Mouse (Mus musculus) neural tube, embryonic 10.5 days (tissue): Measurements from ENCODE around the gene Grin3b.
"Not testable (repeated sequence)": the region's sequence is repeated elsewhere in the genome, so short reads cannot be mapped to it uniquely, and the experiment has no call there.

ENCODE experiments used
- DNase-seq: peaks from one replicate; pipeline ENCODE4 v3.0.0-alpha.2; 2017; ENCODE audit warnings: low spot score; ENCODE audit errors: extremely low spot score

Grin3b gene

GRCm38 (mm10) chr10:79936284-79936910 is 34.1 kb upstream of the Grin3b start:
- no peak for DNase-seq

GRCm38 (mm10) chr10:79936911-79937441 is 33.5 kb upstream of the Grin3b start:
- DNase-seq = no peak

- DNase-seq = no peak
Measured at GRCm38 (mm10) chr10:79937775-79938526, 32.6 kb upstream of the Grin3b start.

- no peak for DNase-seq
Measured at GRCm38 (mm10) chr10:79940749-79941148, 29.8 kb upstream of the Grin3b start.

- no peak for DNase-seq
Measured at GRCm38 (mm10) chr10:79942988-79943387, 27.5 kb upstream of the Grin3b start.

- DNase-seq = no peak
Measured at GRCm38 (mm10) chr10:79943471-79943901, 27.0 kb upstream of the Grin3b start.

GRCm38 (mm10) chr10:79945507-79946234 is 24.8 kb upstream of the Grin3b start:
- peak; percentile 60 for DNase-seq

- no peak for DNase-seq
Measured at GRCm38 (mm10) chr10:79946752-79947322, 23.7 kb upstream of the Grin3b start.

- DNase-seq = no peak
Measured at GRCm38 (mm10) chr10:79947502-79947901, 23.0 kb upstream of the Grin3b start.

- DNase-seq = no peak
Measured at GRCm38 (mm10) chr10:79949873-79950272, 20.6 kb upstream of the Grin3b start.

- no peak for DNase-seq
Measured at GRCm38 (mm10) chr10:79950661-79951060, 19.9 kb upstream of the Grin3b start.

- no peak for DNase-seq
Measured at GRCm38 (mm10) chr10:79953946-79954345, 16.6 kb upstream of the Grin3b start.

- DNase-seq = no peak
Measured at GRCm38 (mm10) chr10:79955691-79956090, 14.8 kb upstream of the Grin3b start.

GRCm38 (mm10) chr10:79956643-79957154 is 13.8 kb upstream of the Grin3b start:
- DNase-seq = no peak

- DNase-seq = peak; percentile 85
Measured at GRCm38 (mm10) chr10:79958140-79958816, 12.2 kb upstream of the Grin3b start.

GRCm38 (mm10) chr10:79959412-79959811 is 11.1 kb upstream of the Grin3b start:
- not testable (repeated sequence) for DNase-seq

GRCm38 (mm10) chr10:79959847-79960601 is 10.5 kb upstream of the Grin3b start, which contains the start of gene Wdr18:
Wdr18 (plus strand) TSS chr10:79960152.
- DNase-seq = peak; percentile 100

- DNase-seq = no peak
Measured at GRCm38 (mm10) chr10:79960671-79961294, 9.7 kb upstream of the Grin3b start.

GRCm38 (mm10) chr10:79964727-79965126 is 5.8 kb upstream of the Grin3b start:
- DNase-seq = no peak
